Mouse (Mus musculus) bone marrow, adult 2 months (tissue): ENCODE measurements around the gene Evi2b. TPM values are rescaled to one million over a fixed set of nuclear protein-coding genes. Genes with fewer than 3 reads are reported as not detected.

Experiments
- H3K27ac ChIP-seq: fragments of 200-500 bp; 2 replicates; pipeline ENCODE4 v1.5.1; 2012; ENCODE audit warnings: low read depth, mild to moderate bottlenecking, control low read depth, inconsistent platforms, low read length; ENCODE audit not compliant: control insufficient read depth, poor library complexity, insufficient read depth
- H3K4me1 ChIP-seq: fragments of 200-500 bp; 2 replicates; pipeline ENCODE4 v1.6.1; 2011; ENCODE audit warnings: low read length; ENCODE audit not compliant: control insufficient read depth, insufficient read depth
- H3K4me3 ChIP-seq: fragments of 200-500 bp; replicated peaks from 2 replicates; pipeline ENCODE3; 2011; ENCODE audit warnings: mild to moderate bottlenecking, low read depth, low read length, control low read depth; ENCODE audit not compliant: control insufficient read depth
- CTCF ChIP-seq: fragments of 200-500 bp; IDR thresholded peaks from 2 replicates; pipeline ENCODE4 v1.5.1; 2011; ENCODE audit warnings: low read length, control low read depth; ENCODE audit not compliant: control insufficient read depth, insufficient read depth
- POLR2A ChIP-seq: fragments of 200-500 bp; IDR thresholded peaks from 2 replicates; pipeline ENCODE4 v1.6.1; 2011; ENCODE audit warnings: low read depth, mild to moderate bottlenecking, control low read depth, low read length, borderline replicate concordance; ENCODE audit not compliant: control insufficient read depth
- WGBS: fragments of 180-500 bp; shearing (Covaris S2); methylation state at CpG from one replicate; pipeline ENCODE4 v1.1.7; 2018; 5-methylcytosine and 5-hydroxymethylcytosine counted together
- polyA plus RNA-seq: library from polyadenylated mRNA; stranded (reverse); fragments of >200 nt; gene quantifications from 2 replicates; pipeline ENCODE4 v1.2.4, GENCODE M21; 2011; ENCODE audit warnings: low replicate concordance; ENCODE audit not compliant: missing spikeins, insufficient read depth, insufficient read length

Gene Evi2b
- polyA plus RNA-seq, 1 experiment, result 78.8 TPM

DNA sequence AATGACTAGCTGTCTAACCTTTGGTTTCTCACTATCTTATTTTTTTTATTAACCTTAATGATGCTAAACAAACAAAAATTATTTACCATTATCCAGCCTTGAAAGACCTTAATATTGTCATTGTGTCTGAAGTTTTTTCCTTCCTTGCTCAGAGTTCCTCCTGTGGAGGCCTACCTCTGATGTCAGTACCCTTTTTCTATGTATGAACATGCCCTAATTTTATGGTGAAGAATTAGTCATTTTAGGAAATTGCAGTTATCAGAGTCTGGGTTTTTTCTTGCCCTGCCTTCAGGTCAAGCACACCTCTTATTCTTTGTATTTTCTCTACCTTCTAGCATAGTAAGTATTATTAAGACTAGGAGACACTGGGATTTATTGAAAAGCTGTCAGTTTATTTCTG, 38.8 kb downstream of the Evi2b start:
- H3K4me1 ChIP-seq, result no peaks in the 10 kb centered on the region
- TF ChIP-seq CTCF, result no peak
- no peak overlapping the region for H3K27ac ChIP-seq
- H3K4me3 ChIP-seq, result no peak overlapping the region

DNA sequence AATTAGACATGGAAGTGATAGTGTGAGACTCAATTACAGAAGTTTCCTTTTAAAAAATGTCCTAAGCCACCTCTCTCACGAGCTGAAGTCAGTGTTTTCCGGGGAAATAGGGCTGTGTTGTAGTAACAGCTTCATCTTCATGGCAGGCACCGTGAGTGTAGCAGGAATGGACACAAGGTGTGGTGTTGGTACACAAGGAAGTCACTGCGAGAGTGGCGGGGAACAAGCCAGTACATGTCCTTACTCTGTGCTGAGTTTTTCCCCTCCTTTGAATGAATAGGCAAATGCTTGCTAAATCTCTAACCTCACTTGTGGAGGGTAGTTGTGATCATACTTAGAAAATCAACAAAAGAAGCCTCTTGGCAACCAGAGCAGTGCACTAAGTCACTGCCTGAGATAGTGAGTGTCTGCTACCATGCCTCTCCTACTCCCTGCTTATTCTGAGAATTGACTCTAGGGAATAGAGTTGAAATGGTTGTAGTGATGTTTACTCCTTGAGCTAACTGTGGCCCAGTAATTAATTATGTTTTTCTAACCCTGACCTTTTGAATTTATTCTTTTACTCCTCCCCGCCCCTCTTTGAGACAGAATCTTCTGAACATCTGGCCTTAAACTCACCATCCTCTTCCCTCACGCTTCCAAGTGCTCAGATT, 39.6 kb downstream of the Evi2b start:
- 86% methylated on average over 7 of the region's 7 CpGs for WGBS
- H3K4me3 ChIP-seq, result no peak overlapping the region
- no peak for TF ChIP-seq POLR2A
- TF ChIP-seq CTCF, result no peak

DNA sequence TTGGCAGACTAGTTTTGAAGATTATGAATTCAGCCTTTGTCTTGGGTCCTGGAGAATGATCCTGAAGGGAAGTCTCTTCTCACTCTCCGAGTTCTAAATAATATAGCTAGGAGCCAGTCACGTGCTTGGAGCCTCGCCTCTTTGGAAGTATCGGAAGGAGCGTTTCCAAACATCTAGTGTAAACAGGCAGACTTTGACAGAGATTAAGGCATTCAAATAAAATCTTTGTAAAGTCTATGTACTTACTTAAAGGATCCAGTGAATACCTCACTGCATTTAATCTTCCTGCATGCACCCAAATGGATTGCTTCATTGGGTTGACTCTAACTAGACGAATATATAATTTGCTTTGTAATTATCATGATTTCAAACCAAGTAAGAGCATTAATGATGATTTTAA, 40.2 kb downstream of the Evi2b start:
- TF ChIP-seq POLR2A, result no peak
- TF ChIP-seq CTCF, result no peak
- WGBS, result 86% methylated on average over 6 of the region's 6 CpGs
- Histone ChIP-seq H3K4me1 (no peaks in the 10 kb centered on the region), H3K27ac (no peak overlapping the region), H3K4me3 (no peak overlapping the region)

More for the DNA sequence above, 39.6 kb downstream of the Evi2b start:
- H3K4me1 ChIP-seq, result no peaks in the 10 kb centered on the region
- H3K27ac ChIP-seq, result no peak overlapping the region

DNA sequence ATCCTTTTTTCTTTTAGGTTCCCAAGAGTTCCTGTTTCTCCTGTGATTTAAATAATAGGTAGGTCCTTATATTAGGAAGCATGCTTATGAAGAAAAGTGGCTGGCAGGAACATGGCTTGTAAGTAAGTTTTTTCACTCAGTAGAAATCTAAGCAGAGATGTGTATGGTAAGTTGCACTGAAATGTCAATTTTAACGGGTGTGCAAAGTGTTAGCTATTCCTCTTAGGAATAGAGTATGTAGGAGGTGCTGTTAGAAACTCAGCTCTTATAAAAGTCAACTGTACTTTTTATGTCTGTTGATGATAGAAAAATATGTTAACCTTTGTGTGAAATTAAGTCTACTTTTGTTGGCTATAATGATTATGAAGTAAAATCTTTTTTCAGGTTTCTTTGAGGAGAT, 55.5 kb downstream of the Evi2b start:
- WGBS, result 82% methylated on average over 1 of the region's 1 CpGs
- no peaks in the 10 kb centered on the region for H3K4me1 ChIP-seq
- H3K27ac ChIP-seq, result no peak overlapping the region
- TF ChIP-seq POLR2A, result no peak
- no peak for TF ChIP-seq CTCF
- no peak overlapping the region for H3K4me3 ChIP-seq

Other genes with a start within 250 kb of the Evi2b start
- gene Gm9964, start 226.9 kb downstream of the Evi2b start, polyA plus RNA-seq, result not detected in 2 replicates
- 2.3 and 3.0 TPM in 2 replicates for gene Nf1, start 184.1 kb downstream of the Evi2b start, polyA plus RNA-seq
- gene Omg, start 19.7 kb downstream of the Evi2b start, polyA plus RNA-seq, result 0.43 and 1.6 TPM in 2 replicates
- gene Evi2, start 6.8 kb upstream of the Evi2b start, polyA plus RNA-seq, result 3.6 and 12.0 TPM in 2 replicates
- 5.4 and 13.1 TPM in 2 replicates for gene Evi2a, start 6.8 kb upstream of the Evi2b start, polyA plus RNA-seq
- gene Rab11fip4, start 67.5 kb upstream of the Evi2b start, polyA plus RNA-seq, result 1.3 and 4.7 TPM in 2 replicates